Mouse (Mus musculus): Measurements from ENCODE around the gene Reps2. TPM values are rescaled to one million over a fixed set of nuclear protein-coding genes. Genes with fewer than 3 reads are reported as not detected.
A peak's percentile ranks its signal among the peaks of the same experiment; 100 is the strongest.

Gene Reps2
- total and polyA plus RNA-seq, 2 experiments from 2014 or later, result 2.4 to 10.9 TPM

- Histone ChIP-seq H3K9ac (replicated peaks; ENCODE audit: low read length) (no peak overlapping the region), H3K4me2 (ENCODE audit: low read depth, low read length) (no peak overlapping the region), H3K27me3 (ENCODE audit: insufficient read depth, low read length) (no peaks in the 10 kb centered on the region), H3K9me3 (ENCODE audit: low read length) (no peaks in the 10 kb centered on the region), H3K27ac (no peak overlapping the region), H3K4me1 (ENCODE audit: insufficient read depth, low read length) (no peaks in the 10 kb centered on the region), H3K36me3 (ENCODE audit: insufficient read depth, low read length) (no peaks in the 10 kb centered on the region), H3K4me3 (ENCODE audit: low read length) (no peak overlapping the region)
- DNase-seq (ENCODE audit: low spot score) (no peak), ATAC-seq (no peak)
- TF ChIP-seq CTCF (IDR thresholded peaks at IDR 0.05; ENCODE audit: low read depth), result no peak
- 50% methylated on average over 1 of the region's 1 CpGs for WGBS
Measured at GRCm38 (mm10) chrX:162622091-162622437, 21.4 kb downstream of the Reps2 start.

GRCm38 (mm10) chrX:162621194-162622090 lies 22.0 kb downstream of the Reps2 start:
- DNase-seq (ENCODE audit: low spot score) (peak; percentile 39), ATAC-seq (no peak)
- WGBS, result 75% methylated on average over 5 of the region's 5 CpGs
- Histone ChIP-seq H3K9me3 (ENCODE audit: low read length) (no peaks in the 10 kb centered on the region), H3K36me3 (ENCODE audit: insufficient read depth, low read length) (no peaks in the 10 kb centered on the region), H3K9ac (replicated peaks; ENCODE audit: low read length) (no peak overlapping the region), H3K27ac (no peak overlapping the region), H3K27me3 (ENCODE audit: insufficient read depth, low read length) (no peaks in the 10 kb centered on the region), H3K4me3 (ENCODE audit: low read length) (no peak overlapping the region), H3K4me1 (ENCODE audit: insufficient read depth, low read length) (no peaks in the 10 kb centered on the region), H3K4me2 (ENCODE audit: low read depth, low read length) (no peak overlapping the region)
- no peak for TF ChIP-seq CTCF (IDR thresholded peaks at IDR 0.05; ENCODE audit: low read depth)

DNA sequence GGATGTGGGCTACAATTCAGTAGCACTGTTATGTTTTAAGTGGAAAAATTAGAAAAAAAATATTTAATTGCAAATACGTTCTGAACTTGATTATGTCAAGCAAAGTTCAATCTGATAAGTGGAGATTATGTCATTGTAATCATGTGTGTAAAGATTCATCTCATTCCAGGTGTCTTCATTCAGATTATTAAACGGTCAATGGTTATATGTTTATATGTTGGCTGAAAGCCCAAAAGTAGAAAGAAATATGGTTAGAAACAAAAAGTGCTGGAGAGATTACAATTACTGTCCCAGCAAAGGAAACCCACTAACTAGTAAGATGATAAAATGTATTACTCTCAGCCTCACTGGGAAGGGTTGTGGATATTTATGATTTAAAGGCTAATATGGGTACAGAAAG lies 23.7 kb downstream of the Reps2 start:
- Histone ChIP-seq H3K36me3 (ENCODE audit: insufficient read depth, low read length) (no peaks in the 10 kb centered on the region), H3K4me1 (ENCODE audit: insufficient read depth, low read length) (no peaks in the 10 kb centered on the region), H3K9ac (replicated peaks; ENCODE audit: low read length) (no peak overlapping the region), H3K4me3 (ENCODE audit: low read length) (no peak overlapping the region), H3K9me3 (ENCODE audit: low read length) (no peaks in the 10 kb centered on the region), H3K4me2 (ENCODE audit: low read depth, low read length) (no peak overlapping the region), H3K27me3 (ENCODE audit: insufficient read depth, low read length) (no peaks in the 10 kb centered on the region), H3K27ac (no peak overlapping the region)
- no peak for ATAC-seq
- no peak for DNase-seq (ENCODE audit: low spot score)
- no peak for TF ChIP-seq CTCF (IDR thresholded peaks at IDR 0.05; ENCODE audit: low read depth)
- WGBS, result 77% methylated on average over 2 of the region's 2 CpGs

- ATAC-seq (no peak), DNase-seq (ENCODE audit: low spot score) (no peak)
- Histone ChIP-seq H3K4me1 (ENCODE audit: insufficient read depth, low read length) (no peaks in the 10 kb centered on the region), H3K27me3 (ENCODE audit: insufficient read depth, low read length) (no peaks in the 10 kb centered on the region), H3K9ac (replicated peaks; ENCODE audit: low read length) (no peak overlapping the region), H3K9me3 (ENCODE audit: low read length) (no peaks in the 10 kb centered on the region), H3K4me3 (ENCODE audit: low read length) (no peak overlapping the region), H3K36me3 (ENCODE audit: insufficient read depth, low read length) (no peaks in the 10 kb centered on the region), H3K4me2 (ENCODE audit: low read depth, low read length) (no peak overlapping the region), H3K27ac (no peak overlapping the region)
- TF ChIP-seq CTCF (IDR thresholded peaks at IDR 0.05; ENCODE audit: low read depth), result no peak
- WGBS, result 84% methylated on average over 3 of the region's 3 CpGs
Measured at GRCm38 (mm10) chrX:162618547-162618946, 24.9 kb downstream of the Reps2 start.

DNA sequence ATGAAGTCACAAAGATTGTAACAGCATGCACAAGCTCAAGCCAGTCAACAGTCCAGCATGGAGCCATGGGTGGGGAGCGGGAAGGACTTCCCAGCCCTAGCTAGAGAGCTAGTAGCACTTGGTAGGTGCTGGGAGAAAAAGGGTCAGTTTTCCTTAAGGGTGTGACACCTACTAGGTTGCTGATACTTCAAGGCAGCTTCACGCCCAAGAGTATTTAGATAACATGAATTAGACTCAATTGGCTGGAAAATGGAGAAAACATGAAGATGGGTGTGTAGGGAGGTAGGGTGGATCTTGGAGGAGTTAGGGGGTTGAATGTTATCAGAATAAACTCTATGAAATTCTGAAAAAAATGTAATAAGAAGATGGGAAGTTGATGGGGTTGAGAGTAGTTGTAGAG lies 37.3 kb downstream of the Reps2 start:
- no peak for DNase-seq (ENCODE audit: low spot score)
- H3K36me3 ChIP-seq (ENCODE audit: insufficient read depth, low read length), result no peaks in the 10 kb centered on the region

DNA sequence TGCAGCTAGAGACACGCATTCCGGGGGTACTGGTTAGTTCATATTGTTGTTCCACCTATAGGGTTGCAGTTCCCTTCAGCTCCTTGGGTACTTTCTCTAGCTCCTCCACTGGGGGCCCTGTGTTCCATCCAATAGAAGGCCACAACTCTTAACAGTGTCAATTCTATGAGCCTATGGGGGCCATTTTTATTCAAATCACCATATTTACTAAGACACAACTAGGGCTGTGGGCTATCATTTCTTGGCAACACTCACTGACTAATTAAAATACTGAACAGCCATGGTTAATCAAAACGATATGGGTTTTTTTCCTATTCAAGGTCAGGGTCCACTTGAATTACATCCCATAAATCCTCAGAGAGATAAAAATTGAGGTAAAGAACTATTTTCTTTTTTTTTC lies 43.8 kb downstream of the Reps2 start:
- no peak overlapping the region for H3K4me3 ChIP-seq (ENCODE audit: low read length)
- H3K4me2 ChIP-seq (ENCODE audit: low read depth, low read length), result no peak overlapping the region
- H3K27me3 ChIP-seq (ENCODE audit: insufficient read depth, low read length), result no peaks in the 10 kb centered on the region
- no peak overlapping the region for H3K9ac ChIP-seq (replicated peaks; ENCODE audit: low read length)
- 80% methylated on average over 3 of the region's 3 CpGs for WGBS
- DNase-seq (ENCODE audit: low spot score) (no peak), ATAC-seq (no peak)
- H3K9me3 ChIP-seq (ENCODE audit: low read length), result no peaks in the 10 kb centered on the region
- H3K27ac ChIP-seq, result no peak overlapping the region
- H3K4me1 ChIP-seq (ENCODE audit: insufficient read depth, low read length), result no peaks in the 10 kb centered on the region
- TF ChIP-seq CTCF (IDR thresholded peaks at IDR 0.05; ENCODE audit: low read depth), result no peak
- H3K36me3 ChIP-seq (ENCODE audit: insufficient read depth, low read length), result no peaks in the 10 kb centered on the region

More for the DNA sequence above, 37.3 kb downstream of the Reps2 start:
- H3K4me3 ChIP-seq (ENCODE audit: low read length), result no peak overlapping the region
- no peak overlapping the region for H3K27ac ChIP-seq
- no peak overlapping the region for H3K4me2 ChIP-seq (ENCODE audit: low read depth, low read length)
- WGBS, result 93% methylated on average over 2 of the region's 2 CpGs
- H3K4me1 ChIP-seq (ENCODE audit: insufficient read depth, low read length), result no peaks in the 10 kb centered on the region
- no peaks in the 10 kb centered on the region for H3K27me3 ChIP-seq (ENCODE audit: insufficient read depth, low read length)
- TF ChIP-seq CTCF (IDR thresholded peaks at IDR 0.05; ENCODE audit: low read depth), result no peak
- ATAC-seq, result no peak
- H3K9ac ChIP-seq (replicated peaks; ENCODE audit: low read length), result no peak overlapping the region
- H3K9me3 ChIP-seq (ENCODE audit: low read length), result no peaks in the 10 kb centered on the region

All from hindbrain, postnatal 0 days (tissue).